ENCODE assay signal across 18 mouse cellular contexts in the genomic region with DNA sequence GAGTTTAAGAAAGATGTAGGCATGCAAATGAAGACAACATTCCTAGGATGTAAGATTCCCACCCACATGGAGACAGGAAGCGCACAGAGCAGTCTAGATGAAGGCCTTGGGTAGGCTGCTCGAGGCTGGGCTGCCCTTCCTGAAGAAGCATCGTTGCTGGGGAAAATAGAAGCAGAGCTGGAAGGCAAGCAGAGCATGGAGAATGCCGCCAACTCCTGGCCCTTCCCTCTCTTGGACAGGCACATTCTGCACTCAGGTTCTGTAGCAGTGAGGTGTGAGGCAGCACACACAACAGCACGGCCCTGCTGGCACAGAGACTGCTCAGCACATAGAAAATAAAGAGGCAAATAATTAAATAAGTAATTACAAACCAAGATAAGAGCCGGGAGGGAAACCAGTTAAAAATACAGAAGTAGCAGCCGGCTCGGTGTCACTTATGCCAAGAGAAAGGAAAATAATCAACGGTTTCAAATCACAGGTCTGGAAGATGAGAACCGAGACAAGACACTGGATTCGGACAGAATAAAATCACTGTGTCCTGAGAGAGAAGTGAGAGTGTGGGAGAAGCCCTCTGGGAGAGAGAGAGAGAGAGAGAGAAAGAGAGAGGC. TPM values are rescaled to one million over a fixed set of nuclear protein-coding genes. Genes with fewer than 3 reads are reported as not detected.
"Had no signal": no experiment of that assay in that cellular context is flagged by ENCODE, and none has a peak within 500 bp of the region (broad histone marks: within the 10 kb centered on the region; RNA-seq: fewer than 3 reads in every experiment).

No protein-coding gene starts in this region.

- DNase-seq: kidney, adult 9 months; kidney, postnatal 25 days; layer of hippocampus, postnatal 36 days; liver, embryonic 13.5 days; lung, adult 2 months; lung, postnatal 14 days; lung, postnatal 4 days; midbrain, embryonic 14.5 days; right cerebral cortex, postnatal 14 days; spleen, adult 18-20 months; thymus, postnatal 25 days had no signal

RNA-seq across cellular contexts. Expression of gene Ldlrad1, which starts 49.7 kb away (rescaled TPM):
- total RNA-seq: layer of hippocampus, postnatal 10 days; layer of hippocampus, postnatal 36 days; left cerebral cortex, adult 2 months; left cerebral cortex, postnatal 10 days; left cerebral cortex, postnatal 36 days; megakaryocyte progenitor cell, adult 5-6 weeks; megakaryocyte-erythroid progenitor cell, adult 5-6 weeks; midbrain, postnatal 0 days had no signal
